Mouse (Mus musculus) kidney, adult 2 months (tissue): Measurements from ENCODE around the gene Vwc2l.

Source experiments
- CTCF ChIP-seq: fragments of 200-500 bp; conservative IDR thresholded peaks from 2 replicates; pipeline ENCODE4 v1.5.1; 2011; ENCODE audit warnings: low read depth, mild to moderate bottlenecking, control low read depth, low read length, moderate library complexity, mixed read lengths; ENCODE audit not compliant: insufficient read depth, insufficient read length
- POLR2A ChIP-seq: fragments of 200-500 bp; IDR thresholded peaks from one replicate; pipeline ENCODE4 v1.6.1; 2011; ENCODE audit warnings: low read depth, low read length, control low read depth

- TF ChIP-seq CTCF (no peak), POLR2A (no peak)
These were observed 207.5 kb downstream of the Vwc2l start for GRCm38 (mm10) chr1:70933016-70933415.
